Mouse (Mus musculus): Measurements from ENCODE around the gene Dnmt3c. TPM values are rescaled to one million over a fixed set of nuclear protein-coding genes. Genes with fewer than 3 reads are reported as not detected.

The Dnmt3c gene
- polyA plus RNA-seq, 1 experiment from 2014 or later, result not detected

DNA sequence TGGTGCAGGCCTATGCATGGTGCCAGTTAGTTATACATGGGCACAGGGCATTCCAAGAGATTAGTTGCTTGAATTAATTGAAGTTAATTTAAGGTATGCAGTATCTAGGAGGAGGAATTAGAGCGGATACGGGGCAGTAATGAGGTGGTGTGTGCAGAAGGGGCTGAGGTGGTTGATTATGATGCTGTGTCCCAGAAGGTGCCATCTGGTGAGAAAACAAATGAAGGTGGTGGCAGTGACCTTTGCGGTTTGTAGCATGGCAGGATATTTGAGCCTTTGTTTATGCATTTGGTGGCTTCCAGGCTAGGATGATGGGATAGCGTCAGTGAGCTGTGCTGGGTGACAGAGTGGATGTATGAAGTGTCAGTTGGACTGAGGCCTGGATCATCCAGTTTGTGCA, 28.8 kb downstream of the Dnmt3c start:
- no peak for DNase-seq (ENCODE audit: low spot score)
- H3K4me3 ChIP-seq, result no peak overlapping the region
- no peaks in the 10 kb centered on the region for H3K9me3 ChIP-seq
- no peaks in the 10 kb centered on the region for H3K4me1 ChIP-seq
- H3K36me3 ChIP-seq (replicated peaks), result no peaks in the 10 kb centered on the region
- H3K27me3 ChIP-seq (replicated peaks; ENCODE audit: low read depth, poor library complexity, severe bottlenecking), result no peaks in the 10 kb centered on the region
- 88% methylated on average over 4 of the region's 4 CpGs for WGBS
- H3K27ac ChIP-seq (replicated peaks), result no peak overlapping the region

DNA sequence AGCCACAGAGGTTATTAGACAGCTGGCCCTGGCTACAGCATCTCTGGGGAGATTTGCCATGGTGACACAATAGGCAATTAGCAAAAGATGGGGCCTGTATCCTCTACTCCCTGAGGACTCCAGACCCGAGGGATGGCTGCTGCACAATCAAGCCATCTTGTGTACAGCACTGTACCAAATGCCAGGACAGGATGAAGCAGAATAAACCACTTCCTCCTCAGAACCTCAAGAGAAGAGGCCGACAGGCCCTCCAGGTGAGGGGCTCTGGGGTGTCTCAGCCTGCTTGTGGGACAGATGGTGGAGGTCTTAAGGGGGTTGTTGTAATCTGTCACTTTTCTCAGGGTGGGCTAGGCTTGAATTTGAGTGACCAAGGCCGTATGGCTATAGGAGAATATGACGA, 37.6 kb downstream of the Dnmt3c start:
- Histone ChIP-seq H3K4me1 (no peaks in the 10 kb centered on the region), H3K27ac (replicated peaks) (no peak overlapping the region), H3K36me3 (replicated peaks) (no peaks in the 10 kb centered on the region), H3K27me3 (replicated peaks; ENCODE audit: low read depth, poor library complexity, severe bottlenecking) (no peaks in the 10 kb centered on the region), H3K9me3 (no peaks in the 10 kb centered on the region), H3K4me3 (no peak overlapping the region)
- no peak for DNase-seq (ENCODE audit: low spot score)
- 85% methylated on average over 4 of the region's 4 CpGs for WGBS

DNA sequence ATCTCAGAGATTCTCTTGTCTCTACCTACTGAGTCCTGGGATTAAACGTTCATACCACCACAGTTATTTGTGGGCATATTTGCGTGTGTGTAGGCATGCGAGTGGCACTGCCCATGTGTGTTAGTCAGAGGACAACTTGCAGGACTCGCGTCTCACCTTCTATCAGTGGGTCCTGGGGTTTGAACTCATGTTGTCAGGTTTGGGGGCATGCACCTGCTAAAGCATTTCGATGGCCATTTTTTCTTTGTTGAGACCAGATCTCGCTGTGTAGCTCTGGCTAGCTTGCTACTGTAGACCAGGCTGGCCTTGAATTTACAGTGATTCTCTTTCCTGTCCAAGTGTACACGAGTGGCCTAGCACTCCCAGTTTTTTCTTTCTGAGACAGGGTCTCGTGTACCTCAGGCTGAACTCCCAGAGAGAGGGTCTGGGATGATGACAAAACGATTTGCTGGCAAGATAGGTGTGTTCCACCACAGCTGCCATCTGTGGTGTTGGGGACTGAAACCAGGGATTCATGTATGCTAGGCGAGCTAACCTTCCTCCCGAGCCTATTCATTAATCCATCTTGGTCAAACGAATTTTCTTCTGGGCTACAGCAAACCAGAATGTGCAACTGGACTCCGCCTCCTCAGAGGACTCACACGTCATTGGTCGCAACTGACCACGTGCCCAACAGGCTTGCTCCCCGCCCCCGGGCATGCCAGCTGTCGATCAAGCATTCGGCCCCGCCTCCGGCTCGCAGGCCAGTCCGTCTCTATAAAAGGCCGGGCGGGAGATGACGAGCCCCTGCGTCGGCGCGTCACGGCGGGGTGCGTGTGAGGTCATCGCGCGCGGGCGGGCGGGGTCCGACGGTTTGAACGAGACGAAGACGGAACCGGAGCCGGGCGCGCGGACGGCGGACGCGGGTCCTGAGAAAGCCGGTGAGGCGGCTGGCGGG, 44.3 kb downstream of the Dnmt3c start, which contains the start of gene Mapre1:
Mapre1 (plus strand) TSS at position 775 of the 937 bp plus-strand sequence.
- peaks cover 15% of the 10 kb centered on the region for H3K36me3 ChIP-seq (replicated peaks)
- H3K4me3 ChIP-seq, result peak within 1 kb of the TSS; percentile 89
- H3K4me1 ChIP-seq, result peaks cover 22% of the 10 kb centered on the region
- H3K9me3 ChIP-seq, result no peaks in the 10 kb centered on the region
- peak; percentile 100 for DNase-seq (ENCODE audit: low spot score)
- H3K27ac ChIP-seq (replicated peaks), result peak within 1 kb of the TSS; percentile 99
- H3K27me3 ChIP-seq (replicated peaks; ENCODE audit: low read depth, poor library complexity, severe bottlenecking), result no peaks in the 10 kb centered on the region
- 9% methylated on average over 58 of the region's 58 CpGs for WGBS

DNA sequence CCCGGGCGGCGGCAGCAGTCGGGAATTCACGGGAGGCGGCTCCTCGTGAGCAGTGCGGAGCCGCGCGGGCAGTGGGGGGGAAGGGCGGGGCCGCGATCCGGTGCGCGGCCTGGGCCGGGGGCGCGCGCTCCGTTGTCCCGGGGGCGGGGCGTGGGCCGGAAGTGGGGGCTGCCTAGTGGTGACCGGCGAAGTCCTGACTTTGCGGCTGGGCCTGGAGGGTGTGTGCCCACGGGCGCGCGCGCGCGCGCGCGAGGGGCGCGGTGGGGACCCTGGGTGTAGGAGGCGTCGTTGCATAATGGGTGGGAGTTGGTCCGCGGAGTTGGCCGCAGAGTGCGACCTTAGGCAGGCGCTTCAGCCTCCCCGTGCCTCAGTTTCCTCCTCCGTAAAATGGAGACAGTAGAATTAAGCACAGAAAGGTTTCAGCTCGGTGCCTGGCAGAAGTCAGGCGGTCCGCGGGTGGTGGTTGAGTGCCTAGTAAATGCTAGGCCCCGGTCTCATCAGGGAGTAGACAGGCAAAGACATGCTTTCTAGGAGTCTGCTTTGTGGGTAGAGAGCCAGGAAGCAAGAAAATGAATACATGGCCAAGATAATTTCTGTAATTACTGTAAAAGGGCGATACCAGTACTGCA, 45.1 kb downstream of the Dnmt3c start:
- Histone ChIP-seq H3K9me3 (no peaks in the 10 kb centered on the region), H3K4me3 (peak overlapping the region; percentile 89), H3K4me1 (peaks cover 22% of the 10 kb centered on the region), H3K36me3 (replicated peaks) (peaks cover 23% of the 10 kb centered on the region), H3K27ac (replicated peaks) (peak overlapping the region; percentile 99), H3K27me3 (replicated peaks; ENCODE audit: low read depth, poor library complexity, severe bottlenecking) (no peaks in the 10 kb centered on the region)
- DNase-seq (ENCODE audit: low spot score), result peak; percentile 89
- under 1% methylated on average over 56 of the region's 56 CpGs for WGBS

DNA sequence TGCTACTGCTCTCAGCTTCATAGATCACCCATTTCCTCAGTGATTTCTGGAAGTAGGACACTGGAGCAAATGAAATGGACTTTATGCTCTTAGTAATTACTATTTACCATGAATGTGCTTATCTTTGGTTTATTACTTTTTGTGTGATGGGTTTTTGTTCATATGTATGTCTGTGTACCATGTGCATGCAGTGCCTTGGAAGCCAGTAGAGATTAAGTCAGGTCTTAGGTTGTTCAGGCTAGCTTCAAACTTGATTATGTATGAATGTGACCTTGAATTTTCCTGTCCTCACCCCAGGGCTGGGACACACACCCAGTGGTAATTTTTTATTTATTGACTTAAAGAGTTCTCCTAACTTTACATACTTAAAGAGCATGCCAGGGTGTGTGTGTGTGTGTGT, 51.5 kb downstream of the Dnmt3c start:
- DNase-seq (ENCODE audit: low spot score), result no peak
- H3K9me3 ChIP-seq, result no peaks in the 10 kb centered on the region
- no peaks in the 10 kb centered on the region for H3K27me3 ChIP-seq (replicated peaks; ENCODE audit: low read depth, poor library complexity, severe bottlenecking)
- peaks cover 79% of the 10 kb centered on the region for H3K36me3 ChIP-seq (replicated peaks)
- no peak overlapping the region for H3K27ac ChIP-seq (replicated peaks)
- no peak overlapping the region for H3K4me3 ChIP-seq
- peaks cover 7% of the 10 kb centered on the region for H3K4me1 ChIP-seq

DNA sequence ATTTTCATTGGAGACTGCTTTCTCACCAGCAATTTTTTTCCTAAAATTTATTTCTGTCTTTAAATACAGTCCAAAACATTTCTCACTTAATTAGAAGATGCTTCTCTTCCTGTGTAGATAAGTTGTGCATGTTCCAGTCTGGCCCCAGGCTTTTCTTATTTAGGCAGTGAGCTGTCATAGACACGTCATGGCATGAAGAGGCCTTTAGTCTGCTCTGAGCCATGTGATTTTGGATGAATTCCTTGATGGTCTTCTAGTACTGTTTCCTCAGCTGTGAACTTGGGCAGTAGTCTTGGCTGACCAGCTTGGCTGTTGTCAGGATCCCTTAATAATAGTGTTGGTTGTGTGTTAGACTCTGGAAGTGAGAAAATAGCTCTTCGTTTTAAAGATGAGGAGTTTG, 53.9 kb downstream of the Dnmt3c start:
- Histone ChIP-seq H3K27me3 (replicated peaks; ENCODE audit: low read depth, poor library complexity, severe bottlenecking) (no peaks in the 10 kb centered on the region), H3K4me3 (no peak overlapping the region), H3K4me1 (peaks cover 5% of the 10 kb centered on the region), H3K36me3 (replicated peaks) (peaks cover 83% of the 10 kb centered on the region), H3K27ac (replicated peaks) (no peak overlapping the region), H3K9me3 (no peaks in the 10 kb centered on the region)
- DNase-seq (ENCODE audit: low spot score), result no peak
- 86% methylated on average over 2 of the region's 2 CpGs for WGBS

DNA sequence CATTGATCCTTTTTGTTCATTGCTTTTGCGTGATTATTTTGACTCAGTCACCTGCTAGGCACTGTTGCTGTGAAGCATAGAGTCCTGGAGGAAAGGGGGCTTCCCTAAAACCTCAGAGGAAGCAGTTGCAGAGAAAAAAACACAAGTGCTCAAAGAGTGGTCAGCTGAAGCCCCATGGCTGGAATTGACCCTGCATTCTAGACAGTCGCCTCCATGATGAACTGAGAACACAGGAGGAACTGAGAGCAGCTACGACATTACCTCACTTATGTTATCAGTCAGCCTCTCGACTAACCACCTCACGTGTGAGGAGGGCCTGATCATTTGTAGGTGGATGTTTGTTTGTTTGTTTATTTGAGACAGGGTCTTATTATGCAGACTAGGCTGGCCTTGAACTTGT, 65.7 kb downstream of the Dnmt3c start:
- H3K36me3 ChIP-seq (replicated peaks), result peaks cover 99% of the 10 kb centered on the region
- no peaks in the 10 kb centered on the region for H3K4me1 ChIP-seq
- H3K27ac ChIP-seq (replicated peaks), result no peak overlapping the region
- no peaks in the 10 kb centered on the region for H3K9me3 ChIP-seq
- no peak for DNase-seq (ENCODE audit: low spot score)
- 89% methylated on average over 5 of the region's 5 CpGs for WGBS
- no peaks in the 10 kb centered on the region for H3K27me3 ChIP-seq (replicated peaks; ENCODE audit: low read depth, poor library complexity, severe bottlenecking)
- H3K4me3 ChIP-seq, result no peak overlapping the region

DNA sequence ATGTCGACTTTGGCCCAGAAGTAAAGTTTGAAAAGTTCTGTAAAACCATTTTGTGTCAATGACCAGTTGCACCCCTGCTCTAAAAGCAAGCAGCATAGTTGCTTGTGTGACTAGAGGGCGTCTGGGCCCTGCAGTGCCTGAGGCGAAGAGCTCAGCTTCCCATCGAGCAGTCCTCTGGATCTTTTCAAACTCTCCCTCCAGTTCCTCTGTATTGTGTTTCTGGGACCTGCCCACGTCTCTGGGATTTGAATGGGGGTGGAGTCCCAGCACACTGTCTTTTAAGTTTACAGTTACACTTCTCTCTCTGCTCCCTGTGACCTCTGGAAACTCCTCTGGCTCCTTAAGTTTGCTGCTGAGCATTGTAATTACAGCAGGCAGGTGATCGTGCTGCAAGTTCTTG, 71.0 kb downstream of the Dnmt3c start:
- no peak overlapping the region for H3K4me3 ChIP-seq
- H3K36me3 ChIP-seq (replicated peaks), result peaks cover 94% of the 10 kb centered on the region
- H3K4me1 ChIP-seq, result no peaks in the 10 kb centered on the region
- no peak overlapping the region for H3K27ac ChIP-seq (replicated peaks)
- DNase-seq (ENCODE audit: low spot score), result no peak
- H3K27me3 ChIP-seq (replicated peaks; ENCODE audit: low read depth, poor library complexity, severe bottlenecking), result no peaks in the 10 kb centered on the region
- no peaks in the 10 kb centered on the region for H3K9me3 ChIP-seq
- WGBS, result 56% methylated on average over 6 of the region's 6 CpGs

DNA sequence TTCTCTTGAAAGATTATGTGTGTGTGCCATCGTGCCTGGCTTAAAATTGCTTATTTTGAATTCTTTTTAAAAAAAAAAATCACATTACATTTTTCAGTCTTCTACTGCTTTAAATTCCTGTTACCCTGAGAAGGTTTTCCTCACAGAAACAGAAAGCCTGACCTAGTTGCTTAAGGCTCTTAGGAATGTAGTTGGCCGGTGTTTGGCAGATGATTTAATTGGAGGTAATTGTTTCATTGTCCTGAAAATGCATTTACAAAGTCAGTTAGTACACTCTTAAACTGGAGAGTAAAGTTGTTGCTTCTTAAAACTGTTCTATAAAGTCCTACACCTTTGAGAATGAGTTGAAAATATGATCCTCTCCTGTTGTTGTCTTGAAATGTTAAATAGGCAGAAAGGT, 72.4 kb downstream of the Dnmt3c start:
- no peaks in the 10 kb centered on the region for H3K27me3 ChIP-seq (replicated peaks; ENCODE audit: low read depth, poor library complexity, severe bottlenecking)
- peaks cover 94% of the 10 kb centered on the region for H3K36me3 ChIP-seq (replicated peaks)
- H3K9me3 ChIP-seq, result no peaks in the 10 kb centered on the region
- 80% methylated on average over 2 of the region's 2 CpGs for WGBS
- H3K4me1 ChIP-seq, result no peaks in the 10 kb centered on the region
- no peak overlapping the region for H3K4me3 ChIP-seq
- H3K27ac ChIP-seq (replicated peaks), result no peak overlapping the region
- DNase-seq (ENCODE audit: low spot score), result no peak

DNA sequence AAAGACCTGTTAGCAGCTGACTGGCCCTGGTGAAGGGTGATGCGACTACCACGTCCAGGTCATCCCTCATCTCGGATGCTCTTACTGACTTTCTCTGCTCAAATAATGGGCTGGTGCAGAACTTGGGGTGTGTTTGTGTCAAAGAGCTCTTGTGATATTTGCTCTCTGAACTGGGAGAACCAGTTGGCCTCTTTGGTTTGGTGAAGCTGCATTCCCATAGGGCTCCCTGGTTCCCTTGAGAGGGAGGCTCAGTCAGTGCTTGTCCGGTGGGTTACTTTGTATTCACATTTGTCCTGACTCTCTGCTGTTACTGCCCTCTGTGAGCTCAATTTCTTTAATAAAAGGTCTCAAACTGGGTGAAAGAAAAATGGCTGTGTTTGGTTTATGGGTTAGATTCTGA, 76.5 kb downstream of the Dnmt3c start:
- H3K4me3 ChIP-seq, result no peak overlapping the region
- no peaks in the 10 kb centered on the region for H3K9me3 ChIP-seq
- peaks cover 61% of the 10 kb centered on the region for H3K36me3 ChIP-seq (replicated peaks)
- no peak for DNase-seq (ENCODE audit: low spot score)
- no peaks in the 10 kb centered on the region for H3K4me1 ChIP-seq
- H3K27me3 ChIP-seq (replicated peaks; ENCODE audit: low read depth, poor library complexity, severe bottlenecking), result no peaks in the 10 kb centered on the region
- H3K27ac ChIP-seq (replicated peaks), result no peak overlapping the region
- WGBS, result 95% methylated on average over 4 of the region's 4 CpGs

DNA sequence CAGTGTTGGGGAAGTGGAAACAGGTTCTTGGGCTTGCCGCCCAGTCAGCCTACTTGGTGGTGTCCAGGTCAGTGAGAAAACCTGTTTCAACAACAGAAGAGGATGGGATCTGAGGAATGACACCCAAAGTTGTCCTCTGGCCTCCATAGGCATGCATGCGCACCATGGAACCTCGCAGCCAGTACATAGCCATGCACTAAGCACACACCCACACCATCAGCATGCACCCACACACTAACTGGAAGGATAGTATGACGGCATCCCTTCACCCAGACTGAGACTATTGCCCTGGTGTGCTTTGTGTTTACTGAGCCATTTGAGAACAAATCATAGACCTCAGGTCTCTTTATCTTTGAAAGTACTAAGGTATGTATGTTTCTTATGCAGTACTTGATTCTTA, 79.0 kb downstream of the Dnmt3c start:
- WGBS, result 92% methylated on average over 4 of the region's 4 CpGs

DNA sequence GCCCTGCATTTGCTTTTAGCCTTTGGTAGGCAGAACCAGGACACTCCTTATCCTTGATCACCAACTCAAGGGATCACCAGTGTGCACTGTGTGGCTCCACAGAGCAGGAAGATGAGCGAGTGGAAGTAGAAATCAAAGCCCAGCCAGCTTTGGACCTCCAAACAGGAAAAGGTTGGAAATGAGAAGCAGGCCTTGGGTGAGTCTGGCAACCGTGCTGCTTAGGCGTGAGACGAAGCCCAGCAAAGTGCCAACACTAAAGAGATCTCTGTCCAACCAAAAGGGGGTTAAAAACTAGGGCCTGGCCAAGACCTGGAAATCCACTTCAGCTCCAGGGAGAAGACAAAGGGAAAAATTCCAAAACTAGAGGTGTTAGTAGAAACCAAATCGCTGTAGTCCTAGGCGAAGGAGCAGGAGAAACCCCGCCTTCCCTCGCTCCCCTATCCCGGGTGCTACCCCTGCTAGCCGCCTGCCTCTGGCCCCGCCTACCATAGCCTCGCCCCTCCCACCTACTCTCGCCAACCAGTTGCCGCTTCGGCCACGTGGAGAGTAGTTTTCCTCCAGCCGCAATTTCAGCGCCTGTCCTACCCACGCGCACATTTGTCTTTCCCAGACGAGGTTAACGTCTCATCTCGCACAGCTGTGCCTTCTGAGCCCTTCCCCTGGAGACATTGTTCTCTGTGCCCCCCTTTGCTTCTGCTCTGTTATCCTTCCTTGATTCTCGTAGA, 82.3 kb downstream of the Dnmt3c start:
- peaks cover 8% of the 10 kb centered on the region for H3K36me3 ChIP-seq (replicated peaks)
- no peaks in the 10 kb centered on the region for H3K27me3 ChIP-seq (replicated peaks; ENCODE audit: low read depth, poor library complexity, severe bottlenecking)
- no peaks in the 10 kb centered on the region for H3K9me3 ChIP-seq
- H3K4me3 ChIP-seq, result peak overlapping the region; percentile 54
- peaks cover 12% of the 10 kb centered on the region for H3K4me1 ChIP-seq
- peak overlapping the region; percentile 45; the same call in 1 of the 2 replicates for H3K27ac ChIP-seq (replicated peaks)
- DNase-seq (ENCODE audit: low spot score), result peak; percentile 83
- WGBS, result 14% methylated on average over 24 of the region's 24 CpGs

More for the DNA sequence above, 79.0 kb downstream of the Dnmt3c start:
- Histone ChIP-seq H3K27me3 (replicated peaks; ENCODE audit: low read depth, poor library complexity, severe bottlenecking) (no peaks in the 10 kb centered on the region), H3K9me3 (no peaks in the 10 kb centered on the region), H3K4me3 (no peak overlapping the region), H3K4me1 (peaks cover 12% of the 10 kb centered on the region), H3K27ac (replicated peaks) (no peak overlapping the region), H3K36me3 (replicated peaks) (peaks cover 36% of the 10 kb centered on the region)
- no peak for DNase-seq (ENCODE audit: low spot score)

All from embryonic facial prominence, embryonic 10.5 days (tissue).